Mouse (Mus musculus): ENCODE measurements around the gene Lamtor1.

- TF ChIP-seq CTCF (IDR thresholded peaks at IDR 0.05; ENCODE audit: extremely low read depth, insufficient read depth, insufficient read length, insufficient replicate concordance) (no peak), POLR2A (IDR thresholded peaks at IDR 0.05; ENCODE audit: low read depth, low read length) (no peak)
Observed at GRCm38 (mm10) chr7:101963621-101964020, 57.9 kb downstream of the Lamtor1 start.

Measured in spleen, adult 2 months (tissue).